Comparison of ENCODE assay signal across 22 mouse cellular contexts in genomic region chr12:86616327-86616726, GRCm38 (mm10).
DNase-seq lines count a peak whose midpoint lies in the region; ATAC-seq and TF ChIP-seq lines count a peak whose summit lies in the region.
"Had no signal": no experiment of that assay in that cellular context is flagged by ENCODE, and none has a peak within 500 bp of the region (broad histone marks: within the 10 kb centered on the region; RNA-seq: fewer than 3 reads in every experiment).

No protein-coding gene starts in this region.

- no peak overlapping the region for H3K9ac ChIP-seq in heart, adult 2 months (ENCODE audit: low read depth, low read length)
- H3K9ac ChIP-seq in liver, postnatal 0 days (replicated peaks), result no peak overlapping the region
- H3K9ac ChIP-seq in liver, embryonic 11.5 days (ENCODE audit: low read depth, low read length), result no peak overlapping the region
- H3K9ac ChIP-seq: limb, embryonic 13.5 days; neural tube, embryonic 12.5 days; stomach, embryonic 15.5 days had no signal

- peak; percentile 42 for TF ChIP-seq CTCF in heart, adult 2 months (IDR thresholded peaks at IDR 0.05)
- TF ChIP-seq CTCF in liver, postnatal 0 days (IDR thresholded peaks at IDR 0.05; ENCODE audit: low read depth), result peak; percentile 10; the same call in 1 of the 2 replicates

- H3K27ac ChIP-seq in heart, adult 2 months, result no peak overlapping the region
- no peak overlapping the region for H3K27ac ChIP-seq in liver, postnatal 0 days (ENCODE audit: low read depth)
- no peak overlapping the region for H3K27ac ChIP-seq in liver, embryonic 11.5 days (ENCODE audit: low read depth, low read length)
- H3K27ac ChIP-seq: hindbrain, embryonic 10.5 days; limb, embryonic 13.5 days; neural tube, embryonic 12.5 days; stomach, embryonic 15.5 days had no signal

- no peak for TF ChIP-seq EP300 in heart, adult 2 months (IDR thresholded peaks at IDR 0.05; ENCODE audit: insufficient read depth, low read depth, low read length)
- TF ChIP-seq EP300 in liver, postnatal 0 days (IDR thresholded peaks at IDR 0.05; ENCODE audit: low read depth), result no peak

- no peaks in the 10 kb centered on the region for H3K27me3 ChIP-seq in heart, adult 2 months (ENCODE audit: control insufficient read depth, insufficient read depth, low read length)
- H3K27me3 ChIP-seq in liver, postnatal 0 days (ENCODE audit: insufficient read depth, low read length), result no peaks in the 10 kb centered on the region
- H3K27me3 ChIP-seq in liver, embryonic 11.5 days (replicated peaks; ENCODE audit: control insufficient read depth, insufficient read depth, low read length), result no peaks in the 10 kb centered on the region
- H3K27me3 ChIP-seq: neural tube, embryonic 12.5 days; stomach, embryonic 15.5 days had no signal

- no peak overlapping the region for H3K4me2 ChIP-seq in liver, postnatal 0 days (ENCODE audit: low read depth, low read length)
- H3K4me2 ChIP-seq in liver, embryonic 11.5 days, result no peak overlapping the region
- H3K4me2 ChIP-seq: limb, embryonic 13.5 days; neural tube, embryonic 12.5 days; stomach, embryonic 15.5 days had no signal

- TF ChIP-seq POLR2A in heart, adult 2 months (IDR thresholded peaks at IDR 0.05; ENCODE audit: insufficient read depth, low read depth, low read length), result no peak

- H3K4me3 ChIP-seq in heart, adult 2 months, result no peak overlapping the region
- no peak overlapping the region for H3K4me3 ChIP-seq in liver, postnatal 0 days (ENCODE audit: low read depth, low read length)
- no peak overlapping the region for H3K4me3 ChIP-seq in liver, embryonic 11.5 days (ENCODE audit: low read depth, low read length)
- H3K4me3 ChIP-seq: hindbrain, embryonic 10.5 days; limb, embryonic 13.5 days; neural tube, embryonic 12.5 days; stomach, embryonic 15.5 days had no signal

- WGBS in heart, adult 2 months, result 85% methylated on average over 3 of the region's 3 CpGs
- WGBS in liver, postnatal 0 days (ENCODE audit: insufficient replicate concordance), result 74% methylated on average over 3 of the region's 3 CpGs
- 83% methylated on average over 3 of the region's 3 CpGs for WGBS in liver, embryonic 11.5 days

- peaks cover 10% of the 10 kb centered on the region for H3K4me1 ChIP-seq in heart, adult 2 months (ENCODE audit: control insufficient read depth, insufficient read depth, low read length)
- H3K4me1 ChIP-seq in liver, postnatal 0 days (ENCODE audit: insufficient read depth), result no peaks in the 10 kb centered on the region
- no peaks in the 10 kb centered on the region for H3K4me1 ChIP-seq in liver, embryonic 11.5 days (replicated peaks; ENCODE audit: control insufficient read depth, insufficient read depth, low read length)
- H3K4me1 ChIP-seq: limb, embryonic 13.5 days; neural tube, embryonic 12.5 days; stomach, embryonic 15.5 days had no signal

- intact Hi-C loops in heart, adult 2 months (cut with DNase I), result no loop called here
- intact Hi-C loops in heart, postnatal 36 days (cut with DNase I), result loop anchor here (10.0 kb wide), 3 partner anchors 332 to 772 kb away; no protein-coding TSS in a partner anchor

- no peaks in the 10 kb centered on the region for H3K9me3 ChIP-seq in liver, postnatal 0 days (ENCODE audit: low read length)
- H3K9me3 ChIP-seq in liver, embryonic 11.5 days (ENCODE audit: control insufficient read depth, low read length), result no peaks in the 10 kb centered on the region
- H3K9me3 ChIP-seq: hindbrain, embryonic 10.5 days; limb, embryonic 13.5 days; neural tube, embryonic 12.5 days; stomach, embryonic 15.5 days had no signal

- DNase-seq in heart, adult 2 months, result no peak
- DNase-seq in heart, postnatal 36 days, result no peak
- DNase-seq in liver, postnatal 0 days, result no peak
- no peak for DNase-seq in liver, embryonic 11.5 days (ENCODE audit: low spot score)
- DNase-seq in 416B (ENCODE audit: low read depth), result peak; percentile 6
- DNase-seq in adipocyte (ENCODE audit: low spot score), result peak; percentile 6
- DNase-seq in kidney, postnatal 14 days, result no peak
- DNase-seq: adrenal gland, postnatal 14 days; cerebellum, adult 11-12 months; cerebellum, postnatal 25 days; embryo, embryonic 11 days; gastrocnemius, postnatal 36 days; kidney, adult 9 months; kidney, postnatal 4 days; right cerebral cortex, postnatal 25 days; thymus, adult 2 months had no signal

- H3K36me3 ChIP-seq in heart, adult 2 months (ENCODE audit: control insufficient read depth, insufficient read depth, low read length), result no peaks in the 10 kb centered on the region
- H3K36me3 ChIP-seq in liver, postnatal 0 days (replicated peaks; ENCODE audit: insufficient read depth, low read length), result no peaks in the 10 kb centered on the region
- no peaks in the 10 kb centered on the region for H3K36me3 ChIP-seq in liver, embryonic 11.5 days (ENCODE audit: control insufficient read depth, insufficient read depth, low read length)
- H3K36me3 ChIP-seq: hindbrain, embryonic 10.5 days; limb, embryonic 13.5 days; neural tube, embryonic 12.5 days; stomach, embryonic 15.5 days had no signal

- ATAC-seq in liver, postnatal 0 days, result no peak
- ATAC-seq in liver, embryonic 11.5 days (replicated peaks; ENCODE audit: low FRiP score), result no peak
- ATAC-seq: activated CD4-positive, CD25-positive, alpha-beta regulatory T cell, adult 4 months; Patski had no signal

- H3K79me2 ChIP-seq in heart, adult 2 months (replicated peaks; ENCODE audit: control insufficient read depth, insufficient read depth, low read length), result no peaks in the 10 kb centered on the region

Comparison
In these comparisons a context has a peak if more than half of its experiments do, and no peak if none do; other contexts are left out.
1. DNase-seq: peak in 416B (single experiment) and adipocyte (single experiment); none in heart, adult 2 months (0 of 2), heart, postnatal 36 days (0 of 2), liver, postnatal 0 days (single experiment), liver, embryonic 11.5 days (single experiment) and kidney, postnatal 14 days (single experiment).